Mouse (Mus musculus) kidney, postnatal 25 days (tissue): ENCODE data around the gene Hrc.
"Not testable (repeated sequence)": the region's sequence is repeated elsewhere in the genome, so short reads cannot be mapped to it uniquely, and the experiment has no call there.

Source experiments
- DNase-seq, 2 experiments: peaks; one replicate each; pipeline ENCODE4 v3.0.0; 2021; ENCODE audit warnings: mixed read lengths in 2 of 2

Hrc gene

GRCm38 (mm10) chr7:45334605-45335004, 485 bp upstream of the Hrc start:
- no peak for DNase-seq

- DNase-seq, result no peak
These were observed 1.2 kb downstream of the Hrc start for GRCm38 (mm10) chr7:45336319-45336718.

- DNase-seq, result no peak
These were observed 2.4 kb downstream of the Hrc start for GRCm38 (mm10) chr7:45337469-45337868.

- DNase-seq, result peak; percentile 59 to 68
These were observed 3.2 kb downstream of the Hrc start for GRCm38 (mm10) chr7:45338161-45338911.

- DNase-seq, result peak; percentile 58 to 76
These were observed 4.4 kb downstream of the Hrc start for GRCm38 (mm10) chr7:45339410-45340065.

GRCm38 (mm10) chr7:45340066-45340442, 5.0 kb downstream of the Hrc start:
- DNase-seq, result no peak

GRCm38 (mm10) chr7:45340669-45341068, 5.6 kb downstream of the Hrc start:
- DNase-seq, result peak; percentile 57 to 75

- DNase-seq, result peak; percentile 77 to 80
These were observed 6.2 kb downstream of the Hrc start for GRCm38 (mm10) chr7:45341303-45341702.

GRCm38 (mm10) chr7:45342081-45342480, 7.0 kb downstream of the Hrc start:
- DNase-seq, result no peak

- no peak for DNase-seq
These were observed 8.5 kb downstream of the Hrc start for GRCm38 (mm10) chr7:45343543-45343942.

GRCm38 (mm10) chr7:45346905-45347304, 11.8 kb downstream of the Hrc start:
- DNase-seq, result no peak

GRCm38 (mm10) chr7:45353041-45353440, 18.0 kb downstream of the Hrc start:
- no peak for DNase-seq

- DNase-seq, result no peak
These were observed 20.4 kb downstream of the Hrc start for GRCm38 (mm10) chr7:45355318-45356020.

GRCm38 (mm10) chr7:45356087-45356486, 21.0 kb downstream of the Hrc start:
- DNase-seq, result no peak

GRCm38 (mm10) chr7:45359081-45359480, 24.0 kb downstream of the Hrc start:
- DNase-seq, result not testable (repeated sequence)

GRCm38 (mm10) chr7:45360404-45361125, 25.5 kb downstream of the Hrc start:
- DNase-seq, result no peak

- DNase-seq, result peak; percentile 71 to 79
These were observed 26.2 kb downstream of the Hrc start for GRCm38 (mm10) chr7:45361243-45361804.

- DNase-seq, result peak; percentile 42 to 57
These were observed 27.7 kb downstream of the Hrc start for GRCm38 (mm10) chr7:45362801-45363200.

- DNase-seq, result no peak
These were observed 28.9 kb downstream of the Hrc start for GRCm38 (mm10) chr7:45363983-45364382.

GRCm38 (mm10) chr7:45365742-45366651, 30.9 kb downstream of the Hrc start:
- peak; percentile 49 to 70 for DNase-seq

GRCm38 (mm10) chr7:45366652-45367019, 31.5 kb downstream of the Hrc start, which contains the start of gene Ppfia3:
Gene Ppfia3 (minus strand): TSS chr7:45367019.
- DNase-seq, result no peak
